Mouse (Mus musculus) heart, adult 2 months (tissue): ENCODE measurements around the gene Olfml2a.

Experiments used
- CTCF ChIP-seq: fragments of 200-600 bp; IDR thresholded peaks from 2 replicates; pipeline ENCODE4 v1.8.1; 2022; ENCODE audit warnings: antibody characterized with exemption, mild to moderate bottlenecking, moderate library complexity
- POLR2A ChIP-seq: fragments of 200-500 bp; IDR thresholded peaks from 2 replicates; pipeline ENCODE4 v1.6.1; 2011; ENCODE audit warnings: mild to moderate bottlenecking, low read depth, low read length, control low read depth; ENCODE audit not compliant: insufficient read depth

GRCm38 (mm10) chr2:38924571-38924970 is 7.2 kb upstream of the Olfml2a start:
- no peak for TF ChIP-seq POLR2A
- TF ChIP-seq CTCF = no peak
